Mouse (Mus musculus): Measurements from ENCODE around the gene Slc43a2.

GRCm38 (mm10) chr11:75595816-75596215, 64.3 kb downstream of the Slc43a2 start:
- TF ChIP-seq CTCF (IDR thresholded peaks at IDR 0.05; ENCODE audit: low read depth, low read length) (no peak), TAL1 (conservative IDR thresholded peaks at IDR 0.05; ENCODE audit: low read depth, low read length) (no peak), POLR2AphosphoS5 (IDR thresholded peaks at IDR 0.05; ENCODE audit: insufficient replicate concordance, low read depth, low read length) (no peak), GATA1 (IDR thresholded peaks at IDR 0.05; ENCODE audit: borderline replicate concordance, low read length) (no peak), GATA2 (IDR thresholded peaks at IDR 0.05; ENCODE audit: borderline replicate concordance, low read depth, low read length) (no peak)

Measured in G1E (cell line).